Mouse (Mus musculus) C2C12 (cell line): Measurements from ENCODE around the gene Dnah14.

Experiments
- CEBPB ChIP-seq: IDR thresholded peaks from one replicate; pipeline ENCODE4 v1.6.1; 2011; ENCODE audit warnings: low read depth, mild to moderate bottlenecking, control low read depth, moderate library complexity
- CTCF ChIP-seq: IDR thresholded peaks from one replicate; pipeline ENCODE4 v1.5.1; 2011; ENCODE audit not compliant: control insufficient read depth, insufficient read depth, insufficient read length
- FOSL1 ChIP-seq: IDR thresholded peaks from one replicate; pipeline ENCODE4 v1.8.0; 2011; ENCODE audit warnings: mild to moderate bottlenecking, low read length; ENCODE audit not compliant: poor library complexity, insufficient read depth, severe bottlenecking
- USF1 ChIP-seq: IDR thresholded peaks from one replicate; pipeline ENCODE4 v1.6.1; 2011; ENCODE audit warnings: low read depth, mild to moderate bottlenecking, control low read depth, moderate library complexity

DNA sequence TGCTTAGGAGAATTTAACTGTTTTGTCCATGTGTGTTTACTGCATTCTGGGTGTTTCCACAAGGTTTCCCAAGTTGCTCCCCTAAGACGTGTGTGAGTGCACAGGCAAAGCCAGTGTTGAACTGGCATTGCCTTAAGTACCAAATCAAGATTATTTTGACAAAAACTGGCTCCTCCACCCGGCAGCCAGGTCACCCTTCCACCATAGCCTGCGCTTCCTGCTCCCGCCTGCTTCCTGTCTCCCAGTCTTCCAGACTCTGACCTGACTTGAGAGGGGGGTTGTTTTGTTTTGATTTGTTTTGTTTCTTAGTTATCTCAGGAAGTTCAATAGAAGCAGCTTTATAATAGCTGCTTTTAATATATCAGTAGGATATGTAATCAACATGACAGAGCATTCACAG, 90.4 kb downstream of the Dnah14 start:
- TF ChIP-seq CEBPB (no peak), CTCF (no peak), FOSL1 (no peak), USF1 (no peak)
